Mouse (Mus musculus): ENCODE results near the gene Rexo4.

Gene Rexo4

DNA sequence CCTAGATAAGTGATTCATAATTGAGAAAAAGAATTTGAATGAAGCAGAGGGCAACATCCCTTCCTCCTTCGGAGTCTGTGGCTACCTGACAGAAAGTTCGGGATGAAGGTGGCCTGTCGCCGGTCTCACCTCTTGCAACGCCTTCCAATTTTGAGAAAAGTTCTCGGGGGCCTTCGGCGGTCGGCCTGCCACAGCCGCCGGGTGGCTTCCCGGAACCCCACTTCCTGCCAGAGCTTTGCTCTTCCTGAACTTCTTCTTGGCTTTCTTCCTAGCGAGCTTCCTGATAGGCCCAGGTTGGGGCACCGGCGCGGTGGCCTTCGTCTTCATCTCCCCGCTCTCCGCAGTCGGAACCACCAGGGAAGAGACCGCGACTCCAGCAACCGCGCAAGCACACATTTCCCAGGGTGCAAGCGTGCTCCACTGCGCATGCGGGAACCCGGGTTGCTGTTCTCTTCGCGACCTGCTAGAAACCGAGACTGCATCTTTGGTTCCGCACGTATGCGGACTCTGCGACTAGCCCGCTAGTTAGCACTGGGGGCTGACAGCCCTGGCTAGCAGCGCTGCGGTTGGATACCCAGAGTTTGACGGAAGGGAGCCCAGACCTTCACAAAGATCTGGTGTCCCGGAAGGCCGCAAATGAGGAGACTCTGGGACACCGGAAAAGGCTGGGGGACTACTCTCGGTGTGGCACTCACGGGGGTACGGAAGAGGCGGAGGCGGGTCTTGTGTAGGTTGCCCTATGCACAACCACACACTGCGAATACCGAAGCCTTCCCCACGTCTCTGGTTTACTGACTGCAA lies at the start of gene Rexo4:
Gene Rexo4, minus strand, starts transcription at position 464 of the 801 bp plus-strand sequence.
- DNase-seq: peak; percentile 82 to 88

DNA sequence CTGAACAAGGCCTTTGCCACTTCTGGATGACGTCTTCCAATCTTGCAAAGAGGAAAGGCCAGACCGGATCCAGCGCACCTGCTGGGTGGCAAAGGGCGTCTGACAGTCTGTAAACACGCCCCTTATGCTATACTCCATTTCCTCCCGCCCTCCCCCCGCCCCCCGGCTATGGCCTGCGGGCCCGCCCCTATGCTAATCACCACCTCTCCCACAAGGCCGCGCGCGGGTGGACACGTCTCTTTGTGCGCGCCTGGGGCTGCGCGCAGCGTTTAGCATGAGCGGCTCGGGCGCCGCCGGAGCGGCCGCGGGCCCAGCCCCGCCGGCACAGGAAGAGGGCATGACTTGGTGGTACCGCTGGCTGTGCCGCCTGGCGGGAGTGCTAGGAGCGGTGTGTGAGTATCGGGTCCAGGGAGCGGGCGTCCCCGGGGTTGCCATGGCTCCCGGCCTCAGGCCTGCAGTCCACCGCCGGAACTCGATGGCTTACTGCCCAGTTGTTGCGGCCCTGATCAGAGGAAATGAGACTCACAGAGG lies 45.6 kb upstream of the Rexo4 start, which contains the start of gene Cacfd1:
Gene Cacfd1, plus strand, starts transcription at position 213 of the 531 bp plus-strand sequence.
- DNase-seq: peak; percentile 84 to 85

DNA sequence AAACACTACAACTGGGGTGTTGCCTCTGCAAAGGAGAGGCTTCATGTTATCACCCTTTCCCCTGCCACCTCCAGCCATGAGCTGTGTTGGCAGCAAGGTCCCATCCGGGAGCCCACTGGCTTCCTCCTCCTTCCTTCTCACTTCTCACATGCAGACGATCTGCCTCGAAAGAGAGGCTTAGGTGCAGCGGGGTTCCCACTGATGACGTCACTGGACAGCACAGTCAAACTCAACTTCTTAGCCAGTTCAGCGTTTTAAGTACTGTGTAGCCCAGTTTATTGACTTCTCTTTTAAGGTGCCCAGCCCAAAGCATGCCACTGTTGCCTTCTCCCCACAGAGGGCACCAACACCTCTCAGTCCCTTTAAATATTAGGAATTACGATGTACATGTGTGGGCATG lies 43.5 kb upstream of the Rexo4 start:
- no peak for DNase-seq

DNA sequence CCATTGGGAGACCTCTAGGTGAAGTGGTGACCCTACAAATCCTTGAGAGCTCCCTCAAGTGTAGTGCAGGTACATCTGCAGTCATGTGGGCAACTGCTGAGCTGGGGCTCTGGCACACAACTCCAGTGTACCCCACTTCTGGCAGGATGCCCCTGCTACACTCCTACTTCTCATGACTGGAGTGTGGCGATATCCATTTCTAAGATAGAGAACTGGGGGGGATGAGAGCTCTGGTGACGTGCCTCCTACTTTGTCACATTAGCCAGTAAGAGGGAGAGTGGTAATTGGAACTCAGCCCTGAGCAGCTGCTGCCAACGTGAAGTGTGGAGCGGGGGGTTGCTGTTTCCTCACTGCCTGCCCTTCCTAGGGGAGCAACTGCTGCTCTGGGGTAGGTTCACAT lies 42.1 kb upstream of the Rexo4 start:
- DNase-seq: no peak

DNA sequence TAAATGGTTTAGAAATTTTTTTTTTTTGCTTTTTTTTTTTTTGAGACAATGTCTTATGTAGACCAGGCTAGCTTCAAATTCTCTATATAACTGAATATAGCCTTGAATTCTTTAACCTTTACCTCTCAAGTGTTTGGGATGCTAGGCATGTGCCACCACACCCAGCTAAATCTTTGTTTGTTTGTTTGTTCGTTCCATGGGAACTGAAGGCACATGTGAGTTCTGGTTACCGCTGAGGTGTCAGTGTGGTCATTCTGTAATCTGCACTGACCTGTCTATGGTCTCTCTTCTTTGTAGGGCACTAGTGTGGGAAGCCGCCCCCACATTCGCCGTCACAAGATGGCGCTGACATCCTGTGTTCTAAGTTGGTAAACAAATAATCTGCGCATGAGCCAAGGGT lies 33.8 kb upstream of the Rexo4 start:
- no peak for DNase-seq

DNA sequence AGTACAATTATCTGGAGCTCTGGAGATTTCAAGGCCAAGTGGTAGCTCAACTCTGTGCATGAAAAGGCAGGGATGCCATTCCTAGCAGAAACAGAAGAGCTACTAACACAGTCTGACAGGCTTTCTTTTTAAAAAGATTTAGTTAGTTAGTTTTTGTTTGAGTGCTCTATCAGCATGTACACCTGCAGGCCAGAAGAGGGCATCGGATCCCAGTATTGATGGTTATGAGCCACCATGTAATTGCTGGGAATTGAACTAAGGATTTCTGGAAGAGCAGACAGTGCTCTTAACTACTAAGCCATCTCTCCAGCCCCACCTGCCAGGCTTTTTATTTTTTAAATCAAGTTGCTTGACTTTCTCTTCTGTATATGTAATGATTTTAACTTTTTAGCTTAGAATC lies 33.3 kb upstream of the Rexo4 start:
- DNase-seq: no peak

DNA sequence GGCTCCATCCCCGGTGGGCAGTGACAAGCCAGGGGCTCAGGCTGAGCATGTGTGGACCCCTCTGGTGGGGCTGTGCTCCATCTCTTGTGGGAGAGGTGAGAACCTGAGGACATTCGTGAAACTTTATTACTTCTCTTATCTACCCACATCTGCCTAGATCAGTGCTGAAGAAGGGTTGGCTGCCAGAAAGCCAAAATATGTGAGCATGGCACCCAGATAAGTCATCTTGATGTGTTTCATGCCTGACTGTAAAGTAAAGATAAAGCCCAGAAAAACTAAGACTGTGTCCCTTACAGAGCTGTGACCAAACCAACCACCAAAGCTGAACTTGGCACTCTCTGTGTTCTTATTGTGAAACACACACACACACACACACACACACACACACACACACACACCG lies 29.8 kb upstream of the Rexo4 start:
- DNase-seq: no peak

DNA sequence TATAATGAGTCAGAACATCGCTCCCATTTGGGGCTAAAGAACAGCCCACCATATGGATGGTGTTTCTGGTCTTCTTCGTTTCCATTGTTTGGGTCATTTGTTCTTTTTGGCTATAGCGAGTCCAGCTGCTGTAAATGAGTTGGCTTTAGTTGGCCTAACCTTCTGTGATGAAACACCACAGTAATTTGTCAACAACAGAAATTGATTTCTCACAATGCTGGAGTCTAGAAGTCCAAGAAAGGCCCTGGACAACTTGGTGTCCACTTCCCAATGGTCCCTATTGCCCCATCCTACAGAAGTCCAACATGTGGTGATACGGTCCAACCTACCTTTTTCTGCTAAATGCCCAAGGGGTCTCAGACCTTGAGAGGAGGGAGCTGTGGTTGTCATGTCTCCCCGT lies 20.5 kb upstream of the Rexo4 start:
- no peak for DNase-seq

DNA sequence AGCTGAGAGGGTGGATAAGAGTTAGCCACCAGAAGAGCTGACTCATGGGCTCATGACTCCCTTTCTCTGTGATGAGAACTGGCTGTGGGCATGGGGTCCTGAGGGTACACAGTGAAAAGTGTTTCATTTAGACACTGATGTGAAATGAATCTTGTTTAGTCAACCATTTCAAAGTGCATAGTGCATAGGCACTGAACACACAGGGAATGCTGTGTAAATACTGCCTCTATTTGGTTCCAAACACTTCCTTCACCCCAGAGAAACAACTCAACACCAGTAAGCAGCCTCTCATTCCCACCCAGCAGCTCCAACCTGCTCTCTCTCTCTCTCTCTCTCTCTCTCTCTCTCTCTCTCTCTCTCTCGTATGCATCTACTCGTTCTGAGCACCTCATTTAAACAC lies 20.0 kb upstream of the Rexo4 start:
- DNase-seq: no peak

DNA sequence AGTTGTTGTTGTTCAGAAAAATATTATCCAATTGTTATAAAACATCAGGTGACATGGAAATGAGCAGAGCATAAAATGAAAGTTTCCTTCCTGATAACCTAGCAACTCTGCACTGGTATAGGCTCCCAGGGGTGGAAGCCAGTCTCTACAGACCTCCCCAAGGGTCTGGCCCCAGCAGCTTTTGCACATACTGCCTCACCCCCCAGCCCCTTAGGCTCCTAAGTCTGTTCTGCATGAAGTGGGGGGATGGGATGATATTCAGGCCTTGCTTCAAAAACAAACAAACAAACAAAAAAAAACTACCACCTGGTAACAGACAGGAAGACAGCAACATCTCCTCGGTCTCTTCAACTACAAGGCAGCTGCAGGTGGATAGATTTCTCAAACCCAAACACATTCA lies 16.2 kb upstream of the Rexo4 start:
- DNase-seq: no peak

DNA sequence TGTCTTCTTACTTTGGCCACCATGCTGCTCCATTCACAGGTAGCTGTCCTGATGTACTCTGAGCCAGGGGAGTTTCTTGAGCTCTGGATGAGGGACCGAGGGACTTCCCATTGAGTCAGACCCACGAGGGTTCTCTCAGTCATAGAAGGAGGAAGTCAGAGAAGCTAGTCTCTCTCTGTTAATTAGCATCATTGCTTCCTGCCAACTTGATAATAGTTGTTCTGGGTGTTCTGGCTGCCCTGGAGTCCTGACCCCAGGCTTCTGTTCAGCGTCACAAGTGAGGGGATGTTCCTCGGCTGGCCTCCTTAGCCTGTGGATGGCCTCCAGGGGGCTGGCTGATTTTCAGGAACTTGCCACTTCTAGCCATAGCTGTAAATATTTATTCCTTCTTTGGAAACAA lies 9.8 kb upstream of the Rexo4 start:
- DNase-seq: peak; percentile 13

DNA sequence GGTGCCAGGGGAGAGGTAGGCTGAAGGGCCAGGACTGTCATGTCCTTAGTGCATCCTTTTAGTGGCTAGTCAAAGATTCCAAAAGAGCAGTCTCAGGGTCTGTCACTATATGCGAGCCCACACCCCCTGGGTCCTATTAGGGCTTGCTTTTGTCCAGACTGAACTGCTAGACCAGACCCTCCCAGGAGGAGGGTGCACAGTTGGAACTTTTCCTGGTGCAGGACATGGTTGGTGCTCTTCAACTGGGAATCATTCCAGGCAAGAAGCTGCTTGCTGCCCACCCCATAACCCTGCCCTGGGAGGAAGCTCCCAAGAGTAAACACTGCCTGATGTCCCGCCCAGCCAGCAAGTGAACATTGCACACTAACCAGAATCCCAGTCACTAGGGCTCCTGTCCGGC lies 8.9 kb upstream of the Rexo4 start, which contains the start of gene Adamts13:
Gene Adamts13, plus strand, starts transcription at position 301 of the 400 bp plus-strand sequence.
- DNase-seq: no peak

DNA sequence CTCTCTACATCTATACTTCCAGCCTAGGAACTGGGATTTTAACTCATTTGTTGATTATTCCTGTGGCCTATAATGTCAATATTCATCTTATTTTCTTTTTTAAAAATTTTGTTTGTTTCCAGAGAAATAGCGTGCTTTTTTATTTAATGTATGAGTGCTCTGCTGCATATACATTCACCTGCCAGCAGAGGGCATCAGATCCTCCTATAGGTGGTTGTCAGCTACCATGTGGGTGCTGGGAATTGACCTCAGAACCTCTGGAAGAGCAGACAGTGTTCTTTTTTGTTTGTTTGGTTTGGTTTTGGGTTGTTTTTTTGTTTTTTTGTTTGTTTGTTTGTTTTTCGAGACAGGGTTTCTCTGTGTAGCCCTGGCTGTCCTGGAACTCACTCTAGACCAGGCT lies 3.1 kb upstream of the Rexo4 start:
- no peak for DNase-seq

DNA sequence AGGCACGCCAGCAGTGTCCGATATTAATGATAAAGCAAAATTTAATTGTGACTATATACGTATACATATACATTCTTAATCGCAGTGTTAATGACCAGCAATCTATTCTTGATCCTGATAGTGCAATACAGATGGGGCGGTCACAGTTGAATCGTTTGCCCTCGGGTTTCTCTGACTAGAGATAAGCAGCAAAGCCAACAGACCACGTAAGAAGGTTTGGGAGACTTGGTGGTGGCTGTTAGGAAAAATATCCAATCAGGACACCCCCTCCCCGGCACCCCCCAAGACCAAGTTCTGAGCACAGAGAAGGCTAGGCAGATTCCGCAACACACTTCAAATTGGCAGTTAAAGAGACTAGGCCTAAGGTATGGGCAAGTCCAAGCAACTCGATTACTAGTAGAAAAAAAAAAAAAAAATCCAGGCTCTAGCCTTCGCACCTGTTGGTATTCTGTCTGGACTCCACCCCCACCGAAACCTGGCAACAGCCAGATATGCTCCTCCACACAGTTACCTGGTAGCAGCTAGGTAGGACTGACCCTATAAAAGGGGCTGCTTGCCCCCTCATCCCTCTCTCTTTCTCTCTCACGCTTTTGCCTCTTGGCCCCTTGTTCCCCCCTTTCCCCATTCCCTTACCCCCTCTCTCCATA lies 661 bp upstream of the Rexo4 start:
- no peak for DNase-seq

DNA sequence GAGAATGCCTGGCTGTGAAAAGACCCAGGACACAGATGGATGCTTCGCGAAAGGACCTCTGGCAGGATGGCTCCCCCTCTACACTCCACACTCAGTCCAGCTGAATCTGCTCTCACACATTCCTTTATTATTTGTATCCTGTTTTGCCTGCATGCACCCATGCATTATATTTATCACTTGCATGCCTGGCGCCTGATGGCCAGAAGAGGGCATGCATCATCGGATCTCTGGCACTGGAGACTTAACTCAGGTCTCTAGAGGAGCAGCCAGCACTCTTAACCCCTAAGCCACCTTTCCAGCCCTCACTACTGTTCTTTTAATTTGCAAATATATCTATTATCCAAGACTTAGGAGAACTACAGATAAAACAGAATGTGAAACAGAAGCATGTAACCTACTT lies 3.4 kb downstream of the Rexo4 start:
- no peak for DNase-seq

DNA sequence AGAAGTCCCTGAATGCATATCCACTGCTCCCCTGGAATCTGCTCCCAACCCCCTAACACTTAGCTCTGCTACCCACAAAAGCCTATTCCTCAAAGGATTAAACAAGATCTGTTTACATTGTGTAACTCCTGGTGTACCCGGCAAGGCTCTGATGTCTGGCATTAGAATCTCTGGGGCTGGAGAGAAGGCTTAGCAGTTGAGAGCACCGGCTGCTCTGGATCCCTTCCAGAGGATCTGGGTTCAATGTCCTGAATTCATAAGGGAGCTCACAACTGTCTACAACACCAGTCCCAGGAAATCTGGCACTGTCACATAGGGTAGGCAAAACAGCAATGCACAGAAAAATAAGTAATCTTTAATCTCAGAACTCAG lies 6.7 kb downstream of the Rexo4 start:
- no peak for DNase-seq

DNA sequence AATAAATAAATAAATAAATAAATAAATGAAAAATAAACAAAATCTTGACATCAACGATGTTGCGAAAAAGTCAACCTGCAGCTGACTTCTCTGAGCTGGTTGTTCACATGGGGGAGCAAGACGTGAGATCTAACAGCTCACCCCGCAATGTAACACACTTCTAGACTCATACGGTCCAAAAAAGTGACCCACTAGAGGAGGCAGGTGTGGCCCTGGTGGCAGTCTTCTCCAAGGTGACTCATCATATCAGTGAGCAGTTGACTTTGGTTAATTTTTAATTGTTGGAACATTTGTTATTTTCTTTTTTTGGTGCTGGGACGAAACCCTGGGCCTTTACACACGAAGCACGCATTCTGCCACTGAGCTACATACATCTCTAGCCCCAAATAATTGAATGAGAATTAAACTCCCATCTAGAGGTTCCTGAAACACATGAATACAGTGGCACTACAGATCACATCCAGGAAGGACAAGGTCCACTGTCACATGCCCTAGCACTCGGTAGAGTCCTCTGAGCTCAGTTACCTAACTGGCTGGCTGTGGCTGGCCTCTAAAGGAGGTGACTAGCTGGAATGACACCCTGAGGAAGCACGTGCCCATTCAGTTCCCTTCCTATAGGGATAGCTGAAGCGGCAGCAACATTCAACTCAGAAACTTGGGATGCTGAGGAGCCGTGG lies 7.2 kb downstream of the Rexo4 start:
- DNase-seq: no peak

DNA sequence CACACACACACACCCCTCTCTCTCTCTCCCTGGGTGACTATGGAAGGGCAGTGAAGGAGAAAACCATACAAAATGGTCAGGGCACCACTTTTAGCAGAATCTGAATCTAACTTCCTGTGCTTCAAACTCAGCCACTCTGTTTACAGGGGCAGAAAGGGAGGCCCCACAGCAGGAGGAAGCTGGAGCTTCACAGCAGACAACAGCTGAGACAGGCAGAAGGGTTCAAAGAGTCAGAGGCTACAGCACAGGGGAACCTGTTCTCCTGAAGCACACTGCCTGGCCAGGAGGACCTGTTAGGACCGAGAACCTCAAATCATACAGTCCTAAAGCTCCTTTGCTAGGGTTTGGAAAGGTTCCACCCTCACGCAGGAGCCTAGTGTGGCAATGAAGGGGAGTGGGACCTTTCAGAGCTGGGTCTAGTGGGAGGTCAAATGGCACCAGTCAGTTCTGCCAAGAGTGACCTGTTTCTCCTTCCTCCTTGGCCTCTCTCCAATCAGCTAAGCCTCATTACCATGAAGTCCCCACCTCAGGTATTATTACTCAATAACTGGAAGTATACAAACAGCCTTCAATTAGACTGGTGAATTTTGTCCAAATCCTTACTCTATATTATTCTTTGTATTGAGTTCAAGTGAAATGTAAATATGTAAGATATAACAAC lies 9.3 kb downstream of the Rexo4 start:
- no peak for DNase-seq

DNA sequence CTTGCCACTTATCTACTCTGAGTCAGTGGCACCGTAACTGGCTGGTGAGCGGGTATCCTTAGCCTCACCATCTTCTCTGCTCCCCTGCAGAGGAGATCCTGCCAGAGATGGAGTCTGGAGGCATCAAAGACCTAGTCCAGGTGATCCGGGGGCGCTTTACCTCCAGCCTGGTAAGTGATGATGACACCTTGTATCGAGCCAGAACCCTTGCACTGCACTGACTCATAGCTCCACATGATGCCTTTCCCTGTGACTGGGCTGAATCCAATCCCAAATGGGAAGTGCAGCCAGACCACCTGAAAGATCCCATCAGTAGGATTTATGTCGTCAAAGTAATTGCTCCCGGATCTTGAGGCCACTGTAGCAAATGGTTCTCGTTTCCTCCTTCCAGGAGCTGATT lies 11.3 kb downstream of the Rexo4 start:
- DNase-seq: no peak

DNA sequence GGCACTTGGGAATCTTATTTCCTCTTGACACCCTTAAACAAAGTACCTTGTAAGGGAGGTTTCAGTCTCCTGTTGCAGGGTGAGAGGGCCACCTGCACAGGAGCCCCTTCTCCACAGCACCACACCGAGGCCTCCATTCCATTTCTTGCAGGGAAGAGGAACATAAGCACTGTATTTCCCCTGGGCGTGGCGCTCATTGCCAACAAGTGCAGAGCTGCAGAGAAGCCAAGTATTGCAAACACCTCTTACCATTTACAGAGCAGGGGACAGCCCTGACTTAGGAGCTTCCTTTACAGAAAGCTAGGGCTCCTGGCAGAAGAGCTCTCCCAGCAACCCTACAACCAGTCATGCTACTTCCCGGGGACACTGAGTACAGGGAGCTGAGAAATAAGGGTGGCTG lies 12.0 kb downstream of the Rexo4 start:
- no peak for DNase-seq

DNA sequence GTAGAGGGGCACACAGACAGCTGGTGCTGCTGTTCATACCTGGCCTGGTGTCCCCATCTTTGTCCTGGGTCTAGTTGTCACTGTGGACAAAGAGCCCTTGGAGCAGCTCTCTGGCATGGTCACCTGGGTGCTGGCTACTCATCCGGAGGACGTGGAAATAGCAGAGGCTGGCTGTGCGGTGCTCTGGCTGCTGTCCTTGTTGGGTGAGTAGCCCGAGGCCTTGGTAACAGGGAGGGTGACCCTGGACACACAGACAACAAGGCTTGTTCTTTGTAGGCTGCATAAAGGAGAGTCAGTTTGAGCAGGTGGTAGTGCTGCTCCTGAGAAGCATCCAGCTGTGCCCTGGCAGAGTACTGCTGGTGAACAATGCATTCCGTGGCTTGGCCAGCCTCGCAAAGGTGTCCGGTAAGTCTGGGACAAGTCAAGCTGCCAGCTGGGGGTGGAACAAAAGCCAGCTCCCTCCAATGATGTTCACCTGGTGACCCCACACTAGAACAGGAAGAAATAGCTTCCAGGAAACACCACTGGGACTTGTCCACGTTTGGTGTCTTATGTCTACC lies 12.8 kb downstream of the Rexo4 start:
- no peak for DNase-seq

DNA sequence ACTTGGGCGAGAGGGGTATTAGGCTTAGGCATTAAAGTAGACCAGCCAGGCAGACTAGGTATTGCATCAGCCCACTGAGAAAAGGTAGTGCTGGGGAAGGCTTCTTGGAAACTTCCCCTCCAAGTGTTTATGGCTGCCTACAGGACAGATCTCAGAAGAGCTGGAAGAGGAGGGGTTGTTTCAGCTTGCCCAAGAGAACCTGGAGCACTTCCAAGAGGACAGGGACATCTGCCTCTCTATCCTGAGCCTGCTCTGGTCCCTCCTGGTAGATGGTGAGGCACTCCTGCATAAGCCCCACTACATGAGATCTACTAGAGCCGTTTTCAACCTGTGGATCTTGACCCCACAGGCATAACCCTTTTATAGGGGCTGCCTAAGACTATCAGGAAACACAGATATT lies 13.8 kb downstream of the Rexo4 start:
- DNase-seq: no peak

DNA sequence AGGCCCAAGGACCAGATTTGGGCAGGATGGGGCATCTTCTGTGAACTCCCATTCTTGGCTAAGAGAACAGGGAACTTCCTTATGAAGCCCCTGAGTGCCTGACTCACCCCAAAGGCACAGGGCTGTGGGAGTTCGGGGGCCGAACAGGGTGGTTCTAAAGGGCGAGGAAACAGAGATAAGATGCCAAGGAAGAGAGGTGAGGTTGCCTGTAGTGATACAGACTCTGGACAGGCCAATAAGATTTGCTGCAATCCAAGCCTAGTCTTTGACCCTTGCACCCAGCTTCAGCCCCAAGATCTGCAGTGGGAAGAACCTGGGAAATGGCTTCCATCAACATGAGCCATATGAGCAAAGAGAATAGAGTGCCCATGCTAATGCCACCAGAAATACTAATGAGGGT lies 20.9 kb downstream of the Rexo4 start:
- DNase-seq: no peak
